Comparison of ENCODE assay signal across 8 mouse cellular contexts in the genomic region with DNA sequence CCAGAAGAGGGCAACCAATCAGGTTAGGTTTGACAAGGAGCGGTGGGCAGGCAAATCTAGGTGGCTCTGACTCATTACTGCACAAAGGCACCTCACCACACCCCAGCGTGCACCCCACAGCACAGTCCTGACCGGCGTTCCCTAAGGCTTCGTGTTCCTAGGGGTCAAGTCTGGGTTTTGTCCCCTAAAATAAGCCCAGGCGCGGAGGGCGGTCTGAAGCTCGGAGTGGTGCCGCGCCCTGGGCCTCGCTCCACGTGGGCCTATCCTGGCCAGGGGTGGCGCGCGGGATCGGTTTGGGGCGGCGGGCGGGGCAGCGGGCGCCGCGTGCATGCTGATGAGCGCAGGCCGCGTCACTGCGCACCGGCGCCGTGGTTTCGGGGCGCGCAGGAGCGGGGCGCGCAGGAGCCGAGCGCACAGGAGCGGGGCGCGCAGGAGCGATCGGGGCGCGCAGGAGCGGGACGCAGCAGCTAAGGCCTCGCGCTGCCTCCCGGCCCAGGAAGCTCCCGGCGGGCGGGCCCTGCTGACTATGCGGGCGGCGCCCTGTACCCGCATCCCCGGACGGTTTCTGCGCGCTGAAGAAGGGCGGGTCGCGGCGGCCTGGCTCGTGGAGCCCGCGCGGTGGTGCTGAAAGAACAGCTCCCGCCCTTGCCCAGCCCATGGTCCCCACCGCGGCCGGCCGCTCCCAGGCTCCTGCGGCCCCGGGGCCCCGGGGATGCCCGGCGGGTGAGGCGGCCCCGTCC. TPM values are rescaled to one million over a fixed set of nuclear protein-coding genes. Genes with fewer than 3 reads are reported as not detected.
DNase-seq lines count a peak whose midpoint lies in the region; ATAC-seq lines count a peak whose summit lies in the region.

A gene (plus strand): TSS at position 405 of the 740 bp plus-strand sequence.

- no peaks in the 10 kb centered on the region for H3K9me3 ChIP-seq in embryonic facial prominence, embryonic 12.5 days
- H3K9me3 ChIP-seq in heart, embryonic 14.5 days (ENCODE audit: control insufficient read depth, low read length), result no peaks in the 10 kb centered on the region
- H3K9me3 ChIP-seq in kidney, embryonic 16.5 days (ENCODE audit: low read length), result no peaks in the 10 kb centered on the region

- no peaks in the 10 kb centered on the region for H3K36me3 ChIP-seq in embryonic facial prominence, embryonic 12.5 days
- H3K36me3 ChIP-seq in heart, embryonic 14.5 days (ENCODE audit: control insufficient read depth, insufficient read depth, low read length), result no peaks in the 10 kb centered on the region
- H3K36me3 ChIP-seq in kidney, embryonic 16.5 days (ENCODE audit: insufficient read depth, low read length), result no peaks in the 10 kb centered on the region

- ATAC-seq in embryonic facial prominence, embryonic 12.5 days (ENCODE audit: insufficient number of reproducible peaks, insufficient read depth, low FRiP score, low TSS enrichment), result peak; percentile 67; the same call in 1 of the 2 replicates
- 0 out of 2 replicates have a peak, but pooled peaks have one; percentile 47 for ATAC-seq in heart, embryonic 14.5 days (ENCODE audit: insufficient number of reproducible peaks, insufficient read depth, low FRiP score, low read depth)
- ATAC-seq in kidney, embryonic 16.5 days (ENCODE audit: low FRiP score, low TSS enrichment), result peak; percentile 92

- H3K4me1 ChIP-seq in embryonic facial prominence, embryonic 12.5 days, result no peaks in the 10 kb centered on the region
- H3K4me1 ChIP-seq in heart, embryonic 14.5 days (ENCODE audit: control insufficient read depth in 2 of 2, insufficient read depth in 2 of 2, low read length in 2 of 2), result peaks cover 0 to 4% of the 10 kb centered on the region in 2 experiments; a peak in 2 of 4 replicates
- peaks cover 5% of the 10 kb centered on the region; the same call in 1 of the 2 replicates for H3K4me1 ChIP-seq in kidney, embryonic 16.5 days (ENCODE audit: insufficient read depth, low read length)

- H3K4me2 ChIP-seq in embryonic facial prominence, embryonic 12.5 days (replicated peaks), result peak within 1 kb of the TSS; percentile 67
- H3K4me2 ChIP-seq in heart, embryonic 14.5 days (ENCODE audit: low read length), result peak within 1 kb of the TSS; percentile 60
- H3K4me2 ChIP-seq in kidney, embryonic 16.5 days (replicated peaks; ENCODE audit: low read depth, low read length), result peak within 1 kb of the TSS; percentile 62

- peak; percentile 18 to 66 for DNase-seq in spleen, postnatal 10 days (ENCODE audit: low spot score in 2 of 2)
- no peak for DNase-seq in spleen, adult 12 weeks (ENCODE audit: low spot score)
- DNase-seq in liver, result peak; percentile 65
- peak; percentile 43 for DNase-seq in naive thymus-derived CD4-positive, alpha-beta T cell, adult 2 months (ENCODE audit: low read depth)
- DNase-seq in thymus, postnatal 14 days, result peak; percentile 44

- no peak within 1 kb of the TSS for H3K27ac ChIP-seq in embryonic facial prominence, embryonic 12.5 days
- H3K27ac ChIP-seq in heart, embryonic 14.5 days (replicated peaks in 1 of 2; ENCODE audit: control insufficient read depth in 1 of 2, insufficient read depth in 1 of 2, low read depth in 2 of 2, low read length in 2 of 2), result no peak within 1 kb of the TSS
- no peak within 1 kb of the TSS for H3K27ac ChIP-seq in kidney, embryonic 16.5 days (ENCODE audit: low read length)

- H3K4me3 ChIP-seq in embryonic facial prominence, embryonic 12.5 days, result peak within 1 kb of the TSS; percentile 42
- peak within 1 kb of the TSS; percentile 18 to 28; a peak in 3 of 4 replicates for H3K4me3 ChIP-seq in heart, embryonic 14.5 days (ENCODE audit: control insufficient read depth in 1 of 2, insufficient read depth in 1 of 2, low read depth in 1 of 2, low read length in 2 of 2)
- peak within 1 kb of the TSS; percentile 36 for H3K4me3 ChIP-seq in kidney, embryonic 16.5 days (ENCODE audit: low read length)

- WGBS in embryonic facial prominence, embryonic 12.5 days, result under 1% methylated on average over 82 of the region's 82 CpGs
- under 1% methylated on average over 46 of the region's 82 CpGs for WGBS in heart, embryonic 14.5 days
- 1% methylated on average over 64 of the region's 82 CpGs for WGBS in kidney, embryonic 16.5 days

- H3K9ac ChIP-seq in embryonic facial prominence, embryonic 12.5 days, result no peak within 1 kb of the TSS
- H3K9ac ChIP-seq in heart, embryonic 14.5 days (ENCODE audit: low read length), result no peak within 1 kb of the TSS
- no peak within 1 kb of the TSS for H3K9ac ChIP-seq in kidney, embryonic 16.5 days (replicated peaks; ENCODE audit: low read length)

- H3K27me3 ChIP-seq in embryonic facial prominence, embryonic 12.5 days, result peaks cover 74% of the 10 kb centered on the region
- peaks cover 83% of the 10 kb centered on the region for H3K27me3 ChIP-seq in heart, embryonic 14.5 days (ENCODE audit: control insufficient read depth, insufficient read depth, low read length)
- H3K27me3 ChIP-seq in kidney, embryonic 16.5 days (ENCODE audit: insufficient read depth, low read length), result peaks cover 40% of the 10 kb centered on the region

RNA-seq across cellular contexts. Expression of the gene that starts here (rescaled TPM):
- 0.99 and 1.6 TPM in 2 replicates for polyA plus RNA-seq in embryonic facial prominence, embryonic 12.5 days (2016; fragmentation: Nextera tagmentation; extraction: Ambion mirVana)
- 0.18 TPM in 1 of 2 replicates, not detected in the other for polyA plus RNA-seq in heart, embryonic 14.5 days (2014; fragmentation: Nextera tagmentation; extraction: Ambion mirVana)
- 0.44 and 0.69 TPM in 2 replicates for polyA plus RNA-seq in kidney, embryonic 16.5 days (2015; fragmentation: Nextera tagmentation; extraction: Ambion mirVana)

Comparison
In these comparisons a context has a peak if more than half of its experiments do, and no peak if none do; other contexts are left out.
1. Peak in ATAC-seq, H3K4me3 ChIP-seq and H3K4me2 ChIP-seq in heart, embryonic 14.5 days; RNA of the gene not detected or under 1 TPM.
2. Peak in ATAC-seq, H3K4me3 ChIP-seq and H3K4me2 ChIP-seq in kidney, embryonic 16.5 days; RNA of the gene not detected or under 1 TPM.